Mouse (Mus musculus) frontal cortex, adult 2 months (tissue): ENCODE results near the gene Omg. TPM values are rescaled to one million over a fixed set of nuclear protein-coding genes. Genes with fewer than 3 reads are reported as not detected.

ENCODE experiments used
- DNase-seq, 2 experiments: peaks; one replicate each; pipeline ENCODE4 v3.0.0; 2022; ENCODE audit warnings: low spot score in 1 of 2; ENCODE audit errors: extremely low spot score in 1 of 2
- polyA plus RNA-seq: library from polyadenylated mRNA; depleted of rRNA; stranded (reverse); fragments of >200 nt; gene quantifications from 2 replicates; pipeline ENCODE4 v1.2.3, GENCODE M21; 2012; rRNA removed

Omg gene
- polyA plus RNA-seq, 1 experiment, result 125 TPM

- DNase-seq, result no peak
Measured at GRCm38 (mm10) chr11:79519299-79519698, 15.4 kb upstream of the Omg start.

- no peak for DNase-seq
Measured at GRCm38 (mm10) chr11:79515798-79516197, 11.9 kb upstream of the Omg start.

GRCm38 (mm10) chr11:79515331-79515730, 11.4 kb upstream of the Omg start:
- DNase-seq, result no peak

GRCm38 (mm10) chr11:79511970-79512369, 8.1 kb upstream of the Omg start:
- DNase-seq, result no peak

- no peak for DNase-seq
Measured at GRCm38 (mm10) chr11:79504506-79504905, 622 bp upstream of the Omg start.

GRCm38 (mm10) chr11:79502917-79503316, 967 bp downstream of the Omg start:
- DNase-seq, result peak in 1 of 2 experiments; percentile 45

GRCm38 (mm10) chr11:79494976-79495800, 8.7 kb downstream of the Omg start:
- DNase-seq, result no peak

GRCm38 (mm10) chr11:79484721-79485120, 19.2 kb downstream of the Omg start:
- no peak for DNase-seq

GRCm38 (mm10) chr11:79483876-79484528, 19.9 kb downstream of the Omg start:
- DNase-seq, result no peak

- DNase-seq, result no peak
Measured at GRCm38 (mm10) chr11:79483392-79483791, 20.5 kb downstream of the Omg start.

- peak in 1 of 2 experiments; percentile 41 for DNase-seq
Measured at GRCm38 (mm10) chr11:79468097-79468496, 35.8 kb downstream of the Omg start.

GRCm38 (mm10) chr11:79460756-79461450, 43.0 kb downstream of the Omg start:
- no peak for DNase-seq

- no peak for DNase-seq
Measured at GRCm38 (mm10) chr11:79459846-79460245, 44.0 kb downstream of the Omg start.

GRCm38 (mm10) chr11:79457928-79458327, 46.0 kb downstream of the Omg start:
- no peak for DNase-seq

- no peak for DNase-seq
Measured at GRCm38 (mm10) chr11:79452966-79453365, 50.9 kb downstream of the Omg start.

Other genes with a start within 250 kb of the Omg start
- gene Wsb1, start 249.4 kb downstream of the Omg start, polyA plus RNA-seq, result 272 and 315 TPM in 2 replicates
- gene Gm9964, start 207.2 kb downstream of the Omg start, polyA plus RNA-seq, result not detected in 2 replicates
- 35.5 and 39.7 TPM in 2 replicates for gene Nf1, start 164.4 kb downstream of the Omg start, polyA plus RNA-seq
- 0.88 and 1.3 TPM in 2 replicates for gene Evi2b, start 19.7 kb upstream of the Omg start, polyA plus RNA-seq
- 0.08 and 0.18 TPM in 2 replicates for gene Evi2, start 26.5 kb upstream of the Omg start, polyA plus RNA-seq
- gene Evi2a, start 26.5 kb upstream of the Omg start, polyA plus RNA-seq, result 27.4 and 29.8 TPM in 2 replicates
- gene Rab11fip4, start 87.1 kb upstream of the Omg start, polyA plus RNA-seq, result 128 and 133 TPM in 2 replicates